Mouse (Mus musculus): ENCODE measurements around the gene Cntf.
A peak's percentile ranks its signal among the peaks of the same experiment; 100 is the strongest.

- TF ChIP-seq CTCF (IDR thresholded peaks at IDR 0.05; ENCODE audit: extremely low read depth, insufficient read depth, insufficient read length, insufficient replicate concordance), result peak; percentile 83
- TF ChIP-seq POLR2A (IDR thresholded peaks at IDR 0.05; ENCODE audit: low read depth, low read length), result peak; percentile 47
Observed at GRCm38 (mm10) chr19:12794056-12795044, 28.9 kb upstream of the Cntf start.

Data from spleen, adult 2 months (tissue).